Mouse (Mus musculus): ENCODE data around the gene Il13ra1.

Il13ra1 gene

DNA sequence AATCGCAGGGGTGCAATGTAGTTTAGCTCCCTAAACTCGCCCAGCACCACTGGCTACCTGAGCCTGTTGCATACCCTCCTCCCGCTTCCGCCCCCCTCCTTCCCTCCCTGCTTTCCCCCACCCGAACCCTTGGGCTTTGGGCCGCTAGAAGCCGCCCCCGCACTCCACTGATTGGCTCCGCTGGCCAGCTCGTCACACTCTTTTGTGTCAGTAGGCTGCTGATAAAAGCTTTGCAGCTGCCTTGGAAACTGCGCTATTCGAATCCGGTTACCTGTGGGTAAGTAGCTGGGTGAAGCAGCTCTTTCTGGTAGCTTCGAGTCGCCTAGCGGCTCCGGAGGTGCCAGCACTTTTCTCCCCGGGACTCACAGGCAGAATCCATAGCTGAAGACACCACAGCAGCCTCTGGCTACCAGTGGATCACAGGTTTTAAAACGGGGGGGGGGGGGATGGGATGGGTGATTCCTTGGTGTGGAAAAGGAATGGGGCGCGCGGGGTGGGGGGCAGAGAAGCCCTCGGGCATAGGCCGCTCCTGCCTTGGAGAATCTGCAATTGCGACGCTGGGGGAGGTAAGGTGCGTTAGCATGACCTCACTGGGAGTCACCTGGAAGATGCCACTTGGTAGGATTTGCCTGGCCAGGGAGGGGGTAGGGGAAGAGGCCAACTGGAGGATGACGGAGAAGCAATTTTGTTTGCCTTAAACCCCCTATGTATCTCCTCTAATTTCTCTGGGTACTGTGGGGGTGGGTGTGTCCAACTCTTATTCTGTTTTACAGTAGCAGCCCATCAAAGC, 84.0 kb downstream of the Il13ra1 start, which contains the start of gene Zcchc12:
Gene Zcchc12 (plus strand): TSS at position 169 of the 790 bp plus-strand sequence.
- DNase-seq (ENCODE audit: low read depth, low spot score), result no peak

DNA sequence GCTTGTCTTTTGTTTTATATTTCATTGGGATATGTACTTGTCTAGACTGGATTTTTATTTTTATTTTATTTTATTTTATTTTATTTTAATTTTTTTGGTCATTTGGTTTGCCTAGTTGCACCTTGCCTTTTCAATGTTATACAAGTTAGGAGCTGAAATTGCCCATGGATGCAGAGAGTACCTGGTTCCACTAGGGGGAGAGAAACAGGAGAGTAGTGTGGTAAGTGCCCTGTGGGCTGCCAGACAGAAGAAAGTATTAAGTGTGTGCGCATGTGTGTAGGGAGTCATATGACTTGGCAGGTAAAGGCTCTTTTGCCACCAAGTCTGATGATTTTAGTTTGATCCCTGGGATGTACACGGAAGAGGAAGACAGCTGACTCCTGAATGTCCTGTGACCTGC, 97.6 kb downstream of the Il13ra1 start:
- DNase-seq (ENCODE audit: low read depth, low spot score), result no peak

DNA sequence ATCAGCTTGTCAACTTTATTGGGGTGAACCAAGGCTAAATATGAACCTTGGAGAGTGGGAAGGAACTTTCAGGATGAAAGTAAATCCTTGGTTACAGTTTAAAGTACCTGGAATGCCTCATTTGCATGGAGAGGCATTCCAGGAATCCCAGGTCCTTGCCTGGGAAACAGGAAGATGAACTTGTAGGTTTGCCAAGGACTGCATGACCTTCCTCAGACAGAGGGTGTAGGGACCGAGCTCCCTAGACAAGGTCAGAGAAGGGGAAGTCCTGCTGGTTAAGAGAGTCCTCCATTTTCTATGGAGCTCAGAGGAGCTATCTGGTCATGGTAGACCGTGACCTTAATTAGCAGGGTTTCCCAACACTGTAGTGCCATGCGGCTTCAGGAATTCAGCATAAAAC, 99.3 kb downstream of the Il13ra1 start:
- DNase-seq (ENCODE audit: low read depth, low spot score), result no peak

Data from retina, postnatal 7 days (tissue).